Mouse (Mus musculus) heart, embryonic 16.5 days (tissue): ENCODE measurements around the gene St6galnac6. TPM values are rescaled to one million over a fixed set of nuclear protein-coding genes. Genes with fewer than 3 reads are reported as not detected.

Experiments used
- ATAC-seq: fragments of 200-750 bp; cut with Nextera tagmentation; replicated peaks from 2 replicates; pipeline ENCODE4 v1.8.0; 2017; ENCODE audit warnings: moderate number of reproducible peaks; ENCODE audit not compliant: insufficient read depth, low FRiP score; ENCODE audit errors: extremely low read depth
- H3K27ac ChIP-seq: fragments of 300-500 bp; sonication (generic); 2 replicates; pipeline ENCODE4 v1.5.1; 2014; ENCODE audit warnings: mild to moderate bottlenecking, low read length, control low read depth, moderate library complexity
- H3K27me3 ChIP-seq: fragments of 300-500 bp; sonication (generic); 2 replicates; pipeline ENCODE4 v1.6.1; 2014; ENCODE audit warnings: low read length, mixed read lengths; ENCODE audit not compliant: control insufficient read depth, insufficient read depth
- H3K36me3 ChIP-seq: fragments of 300-500 bp; sonication (generic); 2 replicates; pipeline ENCODE4 v1.6.1; 2014; ENCODE audit not compliant: control insufficient read depth, insufficient read depth
- H3K4me1 ChIP-seq: fragments of 300-500 bp; sonication (generic); 2 replicates; pipeline ENCODE4 v1.6.1; 2014; ENCODE audit warnings: low read length, mixed read lengths; ENCODE audit not compliant: control insufficient read depth, insufficient read depth
- H3K4me2 ChIP-seq: fragments of 300-500 bp; sonication (generic); 2 replicates; pipeline ENCODE4 v1.6.1; 2014; ENCODE audit warnings: low read depth, mild to moderate bottlenecking, control low read depth, low read length
- H3K4me3 ChIP-seq: fragments of 300-500 bp; sonication (generic); 2 replicates; pipeline ENCODE4 v1.5.1; 2014; ENCODE audit warnings: mild to moderate bottlenecking, control low read depth, low read length
- H3K9ac ChIP-seq: fragments of 300-500 bp; sonication (generic); 2 replicates; pipeline ENCODE4 v1.6.1; 2014; ENCODE audit warnings: low read length, control low read depth
- H3K9me3 ChIP-seq: fragments of 300-500 bp; sonication (generic); replicated peaks from 2 replicates; pipeline ENCODE4 v1.6.1; 2016; ENCODE audit warnings: low read length; ENCODE audit not compliant: control insufficient read depth
- WGBS: fragments of 180-500 bp; shearing (Covaris S2); extraction: QIAGEN DNeasy Blood & Tissue Kit; methylation state at CpG from one replicate; pipeline ENCODE4 v1.1.7; 2014; 5-methylcytosine and 5-hydroxymethylcytosine counted together
- polyA plus RNA-seq: library from polyadenylated mRNA; unstranded; fragments of >200 nt; fragmentation: Nextera tagmentation; extraction: Ambion mirVana; gene quantifications from 2 replicates; pipeline ENCODE4 v1.2.1, GENCODE M21; 2015

The St6galnac6 gene
- polyA plus RNA-seq, 1 experiment from 2014 or later, result 33.4 TPM

DNA sequence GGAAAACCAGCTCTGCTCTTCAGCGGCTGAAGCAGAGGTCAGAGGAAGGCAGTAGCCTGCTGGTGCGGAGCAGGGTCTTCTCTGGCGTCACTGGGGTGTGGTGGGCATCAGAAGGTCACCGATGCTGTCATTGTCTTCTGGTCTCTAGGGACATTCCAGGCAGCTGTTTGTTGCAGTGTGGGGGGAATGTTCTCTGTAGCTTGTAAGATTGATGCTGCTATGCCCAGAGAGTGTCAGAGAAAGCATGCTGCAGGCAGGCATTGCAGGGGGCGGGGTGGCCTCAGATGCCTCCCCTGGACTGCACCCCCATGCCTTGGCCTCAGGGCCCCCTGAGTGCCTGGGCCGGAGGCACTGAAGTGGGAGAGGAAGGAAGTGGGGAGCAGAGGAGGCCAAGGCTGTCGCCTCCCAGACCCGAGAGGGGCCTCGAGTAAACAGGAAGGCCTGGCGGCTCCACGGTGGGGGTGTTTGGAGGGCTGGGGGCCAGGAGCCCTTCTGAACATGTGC lies 38.3 kb downstream of the St6galnac6 start:
- H3K9ac ChIP-seq, result peak overlapping the region; percentile 30
- 19% methylated on average over 11 of the region's 11 CpGs for WGBS
- ATAC-seq, result peak; percentile 66
- no peak overlapping the region for H3K4me3 ChIP-seq
- H3K27ac ChIP-seq, result peak overlapping the region; percentile 68
- H3K9me3 ChIP-seq, result no peaks in the 10 kb centered on the region
- no peak overlapping the region for H3K4me2 ChIP-seq
- H3K4me1 ChIP-seq, result peaks cover 26% of the 10 kb centered on the region
- no peaks in the 10 kb centered on the region for H3K27me3 ChIP-seq
- H3K36me3 ChIP-seq, result peaks cover 10% of the 10 kb centered on the region

DNA sequence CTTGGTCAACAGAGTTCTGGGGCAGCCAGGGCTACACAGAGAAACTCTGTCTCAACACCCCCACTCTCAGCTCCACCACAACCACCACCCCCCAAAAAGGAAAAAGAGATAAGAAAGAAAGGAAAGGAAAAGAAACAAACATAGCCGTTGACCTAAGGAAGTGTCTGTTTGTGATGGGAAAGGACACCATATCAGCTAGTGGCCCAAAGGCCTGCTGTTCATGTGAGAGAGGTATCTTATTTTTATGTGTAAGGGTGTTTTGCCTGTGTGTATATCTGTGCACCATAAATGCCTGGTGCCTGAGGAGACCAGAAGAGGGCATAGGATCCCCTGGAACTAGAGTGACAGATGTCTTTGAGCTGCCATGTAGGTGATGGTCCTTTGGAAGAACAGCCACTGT lies 40.1 kb downstream of the St6galnac6 start:
- peaks cover 38% of the 10 kb centered on the region for H3K4me1 ChIP-seq
- peaks cover 4% of the 10 kb centered on the region; the same call in 1 of the 2 replicates for H3K36me3 ChIP-seq
- H3K27ac ChIP-seq, result peak overlapping the region; percentile 5; the same call in 1 of the 2 replicates
- ATAC-seq, result no peak
- no peak overlapping the region for H3K4me3 ChIP-seq
- H3K9ac ChIP-seq, result no peak overlapping the region
- no peaks in the 10 kb centered on the region for H3K27me3 ChIP-seq
- no peak overlapping the region for H3K4me2 ChIP-seq
- no peaks in the 10 kb centered on the region for H3K9me3 ChIP-seq
- 43% methylated on average over 1 of the region's 1 CpGs for WGBS

DNA sequence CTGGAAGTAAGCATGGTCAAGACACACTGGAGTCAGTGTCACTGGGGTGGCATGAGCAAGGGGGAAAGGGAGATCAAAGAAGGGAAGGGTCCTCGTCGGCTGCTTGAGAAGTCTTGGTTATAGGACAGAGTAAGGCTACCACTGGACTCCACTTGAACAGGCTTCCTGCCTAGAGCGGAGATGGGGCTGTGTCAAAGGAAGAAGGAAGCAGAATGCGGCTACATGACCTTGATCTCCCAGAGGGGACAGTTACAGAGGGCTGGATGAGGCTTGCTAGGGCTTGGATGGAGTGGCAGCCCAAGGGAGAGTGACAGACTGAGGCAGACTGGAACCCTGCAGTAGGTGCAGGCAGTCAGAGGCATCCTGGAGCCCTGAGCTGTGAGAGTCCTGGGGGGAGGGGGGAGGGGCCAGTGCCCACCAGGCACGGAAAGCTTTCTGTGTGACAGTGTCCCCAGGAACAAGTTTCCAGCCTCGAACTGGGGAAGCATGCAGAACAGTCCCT lies 41.1 kb downstream of the St6galnac6 start:
- H3K4me3 ChIP-seq, result no peak overlapping the region
- 0 out of 2 replicates have a peak overlapping the region, but pooled peaks have one; percentile 36 for H3K9ac ChIP-seq
- H3K4me1 ChIP-seq, result peaks cover 43% of the 10 kb centered on the region
- WGBS, result 47% methylated on average over 6 of the region's 6 CpGs
- H3K36me3 ChIP-seq, result no peaks in the 10 kb centered on the region
- 0 out of 2 replicates have a peak overlapping the region, but pooled peaks have one; percentile 43 for H3K27ac ChIP-seq
- H3K4me2 ChIP-seq, result no peak overlapping the region
- no peaks in the 10 kb centered on the region for H3K27me3 ChIP-seq
- no peak for ATAC-seq
- no peaks in the 10 kb centered on the region for H3K9me3 ChIP-seq

DNA sequence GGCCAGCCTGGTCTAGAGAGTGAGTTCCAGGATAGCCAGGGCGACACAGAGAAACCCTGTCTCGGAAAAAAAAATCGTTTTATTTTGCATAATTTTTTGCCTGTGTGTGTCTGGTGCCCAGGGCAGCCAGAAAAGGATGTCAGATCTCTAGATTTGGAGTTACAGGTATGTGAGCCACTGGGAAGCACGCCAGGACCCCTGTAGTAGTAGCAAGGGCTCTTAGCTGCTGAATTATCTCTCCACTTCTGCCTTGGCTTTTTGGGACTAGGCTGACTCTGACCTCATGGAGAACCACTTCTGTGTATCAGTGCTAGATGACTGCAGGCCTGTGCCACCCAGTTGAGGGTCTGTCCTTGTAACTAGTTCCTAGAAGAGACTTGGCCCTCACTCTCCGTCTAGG lies 42.3 kb downstream of the St6galnac6 start:
- Histone ChIP-seq H3K9ac (no peak overlapping the region), H3K4me1 (peaks cover 50% of the 10 kb centered on the region), H3K9me3 (no peaks in the 10 kb centered on the region), H3K4me3 (no peak overlapping the region), H3K27me3 (no peaks in the 10 kb centered on the region), H3K27ac (peak overlapping the region; percentile 76), H3K36me3 (no peaks in the 10 kb centered on the region), H3K4me2 (no peak overlapping the region)
- WGBS, result 68% methylated on average over 5 of the region's 5 CpGs
- no peak for ATAC-seq

DNA sequence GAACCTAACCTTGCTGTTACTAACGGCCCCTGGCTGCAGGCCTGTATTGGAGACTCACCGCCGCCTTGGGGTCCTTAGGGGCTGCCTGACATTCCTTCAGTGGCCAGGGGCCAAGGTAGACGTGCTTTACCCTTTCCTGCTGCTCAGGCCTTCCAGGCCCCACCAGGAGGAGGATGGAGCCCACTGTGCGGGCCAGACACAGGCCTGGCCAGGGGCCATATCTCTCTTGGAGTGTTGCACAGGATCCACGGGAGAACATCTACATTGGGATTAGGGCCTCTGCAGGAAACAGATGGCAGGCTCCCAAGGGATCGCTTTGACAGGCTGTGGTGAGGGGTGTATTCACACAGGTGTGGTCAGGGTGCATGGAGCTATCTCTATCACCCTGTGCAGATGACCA lies 43.3 kb downstream of the St6galnac6 start:
- Histone ChIP-seq H3K4me2 (no peak overlapping the region), H3K36me3 (no peaks in the 10 kb centered on the region), H3K4me3 (no peak overlapping the region), H3K27ac (peak overlapping the region; percentile 76), H3K9me3 (no peaks in the 10 kb centered on the region), H3K27me3 (no peaks in the 10 kb centered on the region), H3K9ac (0 out of 2 replicates have a peak overlapping the region, but pooled peaks have one; percentile 24), H3K4me1 (peaks cover 48% of the 10 kb centered on the region)
- peak; percentile 57 for ATAC-seq
- 23% methylated on average over 7 of the region's 7 CpGs for WGBS

DNA sequence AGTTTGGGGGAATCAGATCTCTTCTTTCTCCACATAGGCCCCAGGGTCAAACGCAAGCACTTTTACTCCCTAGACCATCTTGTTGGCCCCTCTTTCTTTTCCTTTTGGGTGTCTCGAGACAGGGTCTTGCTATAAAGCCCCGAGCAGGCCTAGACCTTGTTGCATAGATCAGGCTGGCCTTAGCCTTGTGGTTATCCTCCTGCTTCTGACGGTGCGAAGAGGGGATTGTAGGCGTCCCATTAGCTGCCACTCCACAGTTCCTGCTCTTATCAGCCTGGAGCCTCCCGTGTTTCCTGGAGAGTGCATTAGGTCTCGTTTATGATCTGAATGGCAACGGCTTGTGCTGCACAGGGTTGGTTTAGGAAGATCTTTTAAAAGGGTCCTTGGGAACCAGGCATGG lies 44.6 kb downstream of the St6galnac6 start:
- Histone ChIP-seq H3K4me2 (no peak overlapping the region), H3K9ac (no peak overlapping the region), H3K9me3 (no peaks in the 10 kb centered on the region), H3K4me3 (no peak overlapping the region), H3K4me1 (peaks cover 44% of the 10 kb centered on the region), H3K27me3 (no peaks in the 10 kb centered on the region), H3K36me3 (no peaks in the 10 kb centered on the region), H3K27ac (peak overlapping the region; percentile 58; the same call in 1 of the 2 replicates)
- 45% methylated on average over 9 of the region's 9 CpGs for WGBS
- no peak for ATAC-seq

DNA sequence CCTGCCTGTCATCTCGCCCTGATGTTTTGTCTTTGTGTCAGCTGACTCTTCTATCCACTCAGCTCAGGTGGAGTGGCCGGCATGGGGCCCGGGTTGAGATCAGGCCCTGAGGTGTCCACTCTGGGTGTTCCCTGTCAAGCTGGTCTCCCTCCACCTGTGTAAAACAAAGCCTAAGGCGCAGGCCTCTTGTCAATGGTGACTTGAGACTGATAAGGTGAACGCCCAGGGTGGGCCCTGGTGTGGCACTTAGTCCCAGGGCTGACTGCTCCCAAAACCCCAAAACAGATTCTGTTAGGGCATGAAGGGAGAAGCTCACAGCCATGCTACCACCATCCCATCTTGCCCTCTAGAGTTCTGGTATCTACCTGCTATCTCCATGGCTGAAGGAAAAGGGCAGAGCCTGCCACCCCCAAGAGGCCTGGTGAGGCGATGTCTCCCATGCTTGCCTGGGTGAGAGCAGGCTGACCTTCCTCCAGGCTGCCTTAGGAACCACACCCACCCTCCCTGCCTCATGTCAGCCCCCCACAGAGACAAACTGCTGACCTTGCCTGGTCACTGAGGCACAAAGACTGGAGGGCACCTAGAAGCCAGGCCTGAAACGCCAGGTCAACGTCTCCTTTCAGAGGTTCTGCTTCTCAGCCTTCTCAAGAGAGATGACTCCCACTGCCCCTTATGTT lies 45.4 kb downstream of the St6galnac6 start:
- H3K4me3 ChIP-seq, result no peak overlapping the region
- H3K9ac ChIP-seq, result no peak overlapping the region
- no peak overlapping the region for H3K4me2 ChIP-seq
- no peaks in the 10 kb centered on the region for H3K36me3 ChIP-seq
- H3K27me3 ChIP-seq, result no peaks in the 10 kb centered on the region
- no peaks in the 10 kb centered on the region for H3K9me3 ChIP-seq
- ATAC-seq, result no peak
- H3K27ac ChIP-seq, result no peak overlapping the region
- H3K4me1 ChIP-seq, result peaks cover 44% of the 10 kb centered on the region
- WGBS, result 78% methylated on average over 8 of the region's 8 CpGs

DNA sequence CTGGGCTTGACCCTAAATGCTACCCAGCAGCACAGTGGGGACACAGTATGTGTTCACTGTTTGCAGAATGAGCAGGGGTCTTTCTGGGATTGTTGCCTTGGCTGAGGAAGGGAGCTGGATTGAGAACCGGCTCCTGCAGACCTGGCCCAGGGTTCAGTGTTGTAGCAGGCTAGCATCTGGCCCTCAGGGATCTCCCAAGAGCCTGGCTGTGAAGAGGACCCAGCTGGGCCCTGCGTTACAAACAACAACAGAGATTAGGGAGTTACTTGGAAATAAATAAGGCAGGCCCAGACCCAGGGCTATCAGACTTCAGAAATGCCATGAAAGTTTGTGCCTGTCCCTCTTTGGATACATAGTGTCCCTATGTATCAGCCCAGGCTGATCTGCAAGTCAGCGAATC lies 46.1 kb downstream of the St6galnac6 start:
- peak overlapping the region; percentile 89 for H3K27ac ChIP-seq
- H3K36me3 ChIP-seq, result no peaks in the 10 kb centered on the region
- no peak overlapping the region for H3K4me2 ChIP-seq
- no peaks in the 10 kb centered on the region for H3K9me3 ChIP-seq
- no peak overlapping the region for H3K4me3 ChIP-seq
- ATAC-seq, result no peak
- H3K27me3 ChIP-seq, result no peaks in the 10 kb centered on the region
- H3K4me1 ChIP-seq, result peaks cover 40% of the 10 kb centered on the region
- no peak overlapping the region for H3K9ac ChIP-seq
- 60% methylated on average over 3 of the region's 3 CpGs for WGBS

DNA sequence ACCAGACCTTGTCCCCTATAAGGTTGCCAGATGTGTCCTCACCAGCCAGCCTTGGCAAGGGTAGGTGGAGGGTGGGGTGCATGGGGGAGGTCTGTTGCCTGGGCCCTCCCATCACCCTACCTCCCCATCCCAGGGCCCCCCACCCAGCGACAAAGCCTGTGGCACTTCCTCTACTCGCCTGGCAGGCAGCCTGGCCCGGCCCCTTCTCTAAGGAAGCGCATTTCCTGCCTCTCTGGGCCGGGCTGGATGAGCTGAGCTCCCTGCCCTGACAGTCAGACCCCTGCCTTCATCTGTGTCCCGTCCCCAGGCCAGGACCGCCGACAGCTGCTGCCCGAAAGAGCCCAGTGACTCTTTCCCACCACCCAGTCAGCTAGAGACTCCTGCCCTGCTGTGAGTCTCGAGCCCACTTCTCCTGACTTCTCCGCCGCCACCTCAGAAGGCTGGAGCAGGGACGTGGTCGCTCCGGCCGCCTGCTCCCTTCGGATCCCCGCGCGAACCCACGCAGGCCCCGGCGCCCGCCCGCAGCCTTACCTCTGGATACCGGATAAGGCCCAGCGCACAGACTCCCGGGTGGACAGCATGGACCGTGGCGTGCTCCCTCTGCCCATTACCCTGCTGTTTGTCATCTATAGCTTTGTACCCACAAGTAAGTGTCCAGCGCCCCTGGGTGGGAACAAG lies 47.0 kb downstream of the St6galnac6 start, which contains the start of gene Eng:
Gene Eng, plus strand, starts transcription at position 217 of the 678 bp plus-strand sequence.
- Histone ChIP-seq H3K27me3 (no peaks in the 10 kb centered on the region), H3K4me1 (peaks cover 37% of the 10 kb centered on the region), H3K9me3 (no peaks in the 10 kb centered on the region), H3K9ac (peak within 1 kb of the TSS; percentile 80), H3K36me3 (no peaks in the 10 kb centered on the region), H3K27ac (peak within 1 kb of the TSS; percentile 89), H3K4me2 (peak within 1 kb of the TSS; percentile 41), H3K4me3 (peak within 1 kb of the TSS; percentile 61)
- 41% methylated on average over 31 of the region's 31 CpGs for WGBS
- ATAC-seq, result peak; percentile 69
